Mouse (Mus musculus) right cerebral cortex, adult 2 months (tissue): ENCODE measurements around the gene Grik2.
"Not testable (repeated sequence)": the region's sequence is repeated elsewhere in the genome, so short reads cannot be mapped to it uniquely, and the experiment has no call there.

ENCODE experiments used
- DNase-seq, 2 experiments: peaks; one replicate each; pipeline ENCODE4 v3.0.0; 2021 to 2022; ENCODE audit warnings: low spot score in 2 of 2

Grik2 gene

DNA sequence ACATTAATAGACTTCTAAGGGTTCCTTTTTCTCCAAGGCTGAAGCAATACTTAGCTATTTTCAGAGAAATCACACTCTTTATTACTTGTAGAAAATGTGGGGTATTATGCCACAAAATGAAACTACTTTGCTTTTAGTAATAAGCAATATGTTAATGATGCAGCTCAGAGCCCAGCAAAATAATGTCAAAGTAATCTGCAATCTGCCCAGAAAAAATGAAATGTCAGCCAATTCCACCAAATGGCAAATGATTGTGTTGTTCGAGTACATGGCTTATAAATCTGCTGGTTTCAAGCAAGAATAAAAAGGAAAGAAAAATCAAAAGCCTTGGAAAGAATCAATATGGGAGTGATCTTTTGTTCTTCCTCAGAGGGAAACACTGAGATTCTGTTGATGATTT is 136.2 kb downstream of the Grik2 start:
- DNase-seq: no peak

DNA sequence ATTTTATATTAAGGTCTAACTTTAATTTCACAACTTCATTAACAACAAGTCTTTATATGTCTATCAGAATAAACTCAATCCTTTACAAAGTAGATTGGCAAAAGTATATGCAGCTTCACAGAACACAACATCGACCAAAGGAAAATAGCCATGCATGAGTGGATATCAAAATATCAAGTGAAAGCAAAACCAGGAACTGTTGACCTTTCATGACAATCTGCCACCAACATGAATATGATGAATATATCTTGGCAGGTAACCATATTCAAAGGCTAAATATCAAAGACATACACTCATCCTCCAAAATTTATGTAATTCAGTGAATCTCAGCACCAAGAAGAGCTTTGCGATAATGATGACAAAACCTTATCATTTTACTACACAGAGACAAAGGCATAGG is 141.4 kb downstream of the Grik2 start:
- DNase-seq: no peak

DNA sequence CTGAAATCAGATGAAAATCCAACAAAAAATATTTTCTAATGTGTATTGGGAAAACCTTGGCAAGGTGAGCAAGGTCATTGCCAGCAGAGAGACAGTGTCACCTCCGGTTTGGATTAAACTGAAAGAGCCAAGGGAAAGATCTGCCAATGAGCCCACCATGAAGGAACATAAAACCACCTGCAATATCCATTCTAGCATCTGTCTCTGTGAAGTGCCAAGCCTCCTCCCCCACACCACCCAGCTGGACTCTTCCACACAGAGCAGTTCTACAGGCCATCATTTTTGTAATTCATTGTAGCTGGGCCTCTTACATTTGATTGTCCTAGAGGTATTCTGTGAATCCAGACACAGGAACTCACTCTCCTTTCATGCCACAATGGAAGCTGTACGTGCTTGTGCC is 148.7 kb downstream of the Grik2 start:
- DNase-seq: no peak

DNA sequence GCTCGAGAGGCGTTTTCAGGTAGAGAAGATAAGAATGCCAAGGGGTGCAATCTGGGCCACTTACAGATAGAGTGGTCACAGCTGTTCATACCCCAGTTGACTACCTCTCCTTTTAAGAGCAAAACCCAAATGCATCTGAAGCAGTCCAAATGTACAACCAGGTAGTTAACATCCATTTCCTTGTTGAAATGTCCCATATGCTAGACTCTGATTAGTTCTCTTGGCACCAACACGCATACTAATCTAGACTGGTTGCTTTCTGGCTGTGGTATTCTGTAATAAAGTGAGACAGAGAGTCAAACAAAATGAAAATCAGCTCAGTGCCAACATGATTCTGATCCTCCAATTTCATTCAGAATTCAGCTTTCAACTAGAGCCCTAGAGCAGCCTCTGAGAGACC is 164.6 kb downstream of the Grik2 start:
- no peak for DNase-seq

DNA sequence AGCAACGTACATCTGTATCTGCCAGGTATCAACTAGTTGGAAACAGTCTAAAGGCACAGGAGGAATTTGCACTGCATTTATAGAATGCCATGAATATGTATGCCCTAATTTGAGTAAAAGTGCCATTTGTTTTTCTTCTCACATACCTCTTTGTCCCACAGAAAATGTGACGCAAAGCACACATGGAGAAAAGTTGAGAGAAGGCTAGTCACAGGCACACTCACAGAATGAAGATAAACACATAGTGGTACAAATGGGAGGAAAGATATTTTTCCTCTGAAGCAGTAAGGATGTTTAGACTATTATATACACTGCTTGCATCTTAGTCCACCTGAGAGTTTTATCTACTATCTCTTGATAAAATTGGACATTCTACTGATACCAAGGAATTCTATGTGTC is 190.9 kb downstream of the Grik2 start:
- DNase-seq: no peak

DNA sequence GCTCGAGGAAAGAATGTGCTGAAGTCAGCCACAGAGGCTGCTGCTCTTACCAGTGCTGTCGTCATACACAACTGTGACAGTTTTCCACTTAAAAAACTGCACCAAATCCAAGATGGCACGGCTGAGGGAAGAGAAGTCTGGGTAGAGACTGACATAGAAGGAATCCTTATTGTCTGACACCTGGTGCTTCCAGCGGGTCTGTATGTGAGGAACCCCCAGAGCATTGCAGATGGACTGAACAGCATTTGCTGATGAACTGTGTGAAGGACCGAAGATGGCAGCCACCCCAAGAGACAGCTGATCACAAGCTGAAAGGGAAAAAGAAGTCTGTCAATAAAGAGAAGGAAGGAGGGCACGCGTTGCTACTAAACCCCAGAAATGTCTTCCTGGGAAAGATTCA is 215.1 kb downstream of the Grik2 start:
- DNase-seq: no peak

DNA sequence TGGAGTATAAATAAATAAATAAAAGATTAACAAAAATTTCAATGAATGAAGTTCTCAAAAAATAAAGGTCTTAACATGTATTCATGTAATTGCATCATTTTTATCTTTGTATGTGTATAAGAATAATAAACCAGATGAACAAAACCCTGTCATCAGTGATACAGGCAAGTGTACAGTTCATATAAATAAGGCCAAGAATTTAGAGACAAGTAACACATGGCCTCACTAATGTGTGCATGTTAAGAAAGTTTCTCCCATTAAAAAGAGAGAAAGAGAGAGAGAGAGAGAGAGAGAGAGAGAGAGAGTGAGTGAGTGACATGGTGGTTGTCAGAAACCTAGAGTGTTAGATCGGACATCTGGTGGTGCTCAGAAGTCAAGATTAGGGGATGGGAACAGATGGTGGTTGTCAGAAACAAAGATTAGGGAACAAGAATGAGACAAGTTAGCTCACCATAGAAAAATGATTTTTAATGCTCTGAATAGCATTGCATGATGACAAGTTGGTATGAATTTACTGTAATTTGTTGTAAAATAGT is 228.6 kb downstream of the Grik2 start:
- DNase-seq: no peak

DNA sequence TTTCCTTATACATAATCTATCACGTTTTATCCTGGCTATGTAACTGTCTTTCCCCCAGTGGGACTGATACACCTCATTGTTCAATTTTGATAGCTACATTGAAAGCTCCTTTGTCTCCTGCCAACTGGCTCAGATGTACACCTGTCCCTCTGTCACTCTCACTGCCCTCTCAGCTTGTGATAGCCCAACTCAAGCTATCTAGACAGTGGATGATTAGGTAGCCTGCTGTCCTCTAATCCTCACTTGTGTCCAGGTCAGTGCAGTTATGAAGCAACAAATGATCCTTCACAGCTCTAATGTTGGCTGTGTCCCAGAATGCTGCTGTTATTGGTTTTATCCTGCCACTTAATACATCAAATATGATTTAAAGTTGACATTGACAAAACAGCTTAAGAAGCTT is 246.3 kb downstream of the Grik2 start:
- DNase-seq: no peak

DNA sequence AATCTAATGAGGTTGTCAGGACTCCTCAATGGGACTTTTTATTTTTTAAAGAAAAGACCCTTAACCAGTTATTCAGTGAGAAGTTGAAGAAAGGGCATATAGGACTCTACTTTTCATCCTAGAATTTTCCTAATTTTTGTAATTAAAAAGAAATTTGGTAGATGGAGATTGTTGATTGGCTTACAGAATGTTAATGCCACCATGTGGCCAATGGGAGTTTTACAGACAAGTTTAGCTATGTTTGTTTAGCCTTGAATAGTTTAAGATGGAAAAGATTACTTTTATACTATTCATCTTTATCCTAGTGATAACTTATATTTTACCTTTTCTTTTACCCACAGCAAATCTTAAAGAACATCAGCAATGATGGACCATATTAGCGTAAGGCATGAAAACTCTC is 268.8 kb downstream of the Grik2 start:
- peak in 1 of 2 experiments; percentile 10 for DNase-seq

DNA sequence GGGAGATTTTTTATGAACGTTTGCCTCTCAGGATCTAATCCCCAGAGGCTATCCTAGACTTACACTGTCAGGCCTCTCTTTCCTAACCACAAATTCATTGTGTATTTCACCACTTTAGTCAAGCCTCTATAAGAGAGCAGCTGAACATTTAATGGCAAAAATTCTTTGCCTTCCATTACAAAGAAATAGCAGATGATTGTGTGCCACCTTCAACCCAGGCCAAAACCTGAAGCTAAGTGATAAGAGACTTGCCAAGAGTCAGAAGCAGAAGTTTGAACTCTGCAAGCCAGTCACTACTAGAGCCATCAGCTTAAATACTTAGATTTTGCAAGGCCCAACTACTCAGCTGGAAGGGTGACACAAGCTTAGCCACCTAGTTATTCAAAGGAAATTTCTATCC is 287.9 kb downstream of the Grik2 start:
- no peak for DNase-seq

DNA sequence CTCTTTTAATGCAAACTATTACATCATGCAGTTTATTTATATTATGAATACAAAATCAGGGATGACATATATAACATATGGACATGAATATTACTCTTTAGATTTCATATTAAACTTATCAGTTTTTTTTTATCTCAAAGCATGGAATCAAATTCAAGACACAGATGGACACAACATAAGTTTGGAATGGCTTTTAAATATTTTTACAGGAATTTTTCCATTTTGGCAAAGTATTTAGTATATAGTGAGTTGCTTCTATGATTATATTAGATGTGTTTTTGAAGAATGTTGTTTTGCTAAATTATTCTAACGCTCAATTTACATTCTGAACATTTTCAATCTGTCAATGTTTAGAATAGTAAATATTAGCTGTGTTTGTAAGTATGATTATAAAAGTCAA is 291.3 kb downstream of the Grik2 start:
- no peak for DNase-seq

DNA sequence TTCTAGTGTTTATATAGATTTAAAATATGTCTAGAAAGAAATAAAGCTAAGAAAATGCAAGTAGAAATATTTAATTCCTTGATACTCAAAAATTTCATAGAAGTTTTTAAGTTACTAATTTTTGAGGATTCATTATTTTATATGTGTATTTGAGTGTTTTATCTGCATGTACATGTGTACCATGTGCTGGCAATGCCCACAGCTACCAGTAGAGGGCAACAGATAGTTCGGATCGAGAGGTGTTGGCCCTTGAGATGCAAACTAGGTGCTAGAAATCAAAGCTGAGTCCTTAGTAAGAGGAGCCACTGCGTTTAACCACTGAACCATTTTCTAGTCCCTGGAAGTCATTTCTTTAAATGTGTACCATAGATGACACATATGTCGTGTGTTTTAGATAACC is 307.1 kb downstream of the Grik2 start:
- no peak for DNase-seq

DNA sequence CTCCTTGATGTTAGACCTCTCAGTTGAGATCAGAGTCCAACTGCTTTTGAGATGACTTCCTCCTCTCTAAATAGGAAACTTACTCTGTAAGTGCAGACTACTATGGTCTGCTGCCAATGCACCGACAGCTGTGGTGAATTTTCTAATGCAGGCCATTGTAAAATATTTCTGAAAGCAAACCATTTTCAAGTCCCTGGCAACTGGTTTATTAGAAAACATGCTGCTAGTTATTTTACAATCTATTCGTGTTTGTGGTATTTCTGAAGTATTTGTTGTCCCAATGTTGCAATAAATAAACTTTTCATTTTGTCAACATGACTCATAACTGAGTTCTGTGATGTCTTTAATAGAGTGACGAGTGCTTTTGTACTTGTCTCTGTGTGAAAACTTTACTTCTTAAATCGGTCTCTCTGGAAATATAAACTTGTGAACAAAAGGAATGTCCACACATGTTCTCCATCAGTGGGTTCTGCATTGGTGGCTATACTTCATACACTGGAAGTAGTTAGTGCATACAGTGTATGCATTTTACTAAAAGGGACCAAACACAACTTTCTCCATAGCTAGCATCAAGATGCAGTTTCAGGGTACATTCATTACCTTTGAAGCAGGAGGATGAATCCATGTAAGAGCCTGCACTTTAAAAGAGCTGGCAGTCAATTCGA is 308.3 kb downstream of the Grik2 start:
- no peak for DNase-seq

DNA sequence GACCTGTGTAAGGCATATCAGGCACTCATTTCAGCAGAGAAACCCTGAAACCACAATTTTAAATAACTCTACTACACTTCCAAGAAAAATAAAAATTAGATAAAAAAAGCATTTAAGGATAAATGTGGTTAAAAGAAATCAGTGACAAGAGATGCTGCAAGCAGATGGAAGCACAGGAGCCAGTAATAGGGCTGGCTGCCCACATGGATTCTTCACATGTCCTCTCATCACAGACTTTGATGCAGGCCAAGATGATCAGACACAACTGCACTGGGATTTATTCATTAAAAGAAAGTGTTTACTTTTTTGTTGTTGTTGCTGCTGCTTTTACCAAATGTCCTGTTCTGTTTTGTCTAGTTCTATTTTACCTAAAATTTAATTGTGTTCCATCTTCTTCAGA is 315.0 kb downstream of the Grik2 start:
- no peak for DNase-seq

DNA sequence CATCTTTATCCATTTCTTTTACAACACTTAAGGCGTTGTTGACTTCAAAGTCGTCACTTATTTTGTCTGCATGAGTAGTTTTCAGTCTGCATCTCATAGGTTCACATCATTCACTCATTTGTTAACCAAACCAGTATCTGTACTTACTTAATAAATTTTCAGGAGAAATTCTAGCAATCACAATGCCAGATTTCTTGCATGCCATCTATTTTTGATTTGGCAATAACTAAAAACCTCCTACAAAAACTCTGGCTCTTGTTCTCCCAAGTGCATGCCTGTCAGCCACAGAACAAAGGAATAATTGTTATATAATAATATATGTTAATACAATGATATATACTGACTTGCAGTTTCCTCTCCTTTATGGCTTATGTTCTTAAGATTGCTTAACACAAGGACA is 331.8 kb downstream of the Grik2 start:
- no peak for DNase-seq

DNA sequence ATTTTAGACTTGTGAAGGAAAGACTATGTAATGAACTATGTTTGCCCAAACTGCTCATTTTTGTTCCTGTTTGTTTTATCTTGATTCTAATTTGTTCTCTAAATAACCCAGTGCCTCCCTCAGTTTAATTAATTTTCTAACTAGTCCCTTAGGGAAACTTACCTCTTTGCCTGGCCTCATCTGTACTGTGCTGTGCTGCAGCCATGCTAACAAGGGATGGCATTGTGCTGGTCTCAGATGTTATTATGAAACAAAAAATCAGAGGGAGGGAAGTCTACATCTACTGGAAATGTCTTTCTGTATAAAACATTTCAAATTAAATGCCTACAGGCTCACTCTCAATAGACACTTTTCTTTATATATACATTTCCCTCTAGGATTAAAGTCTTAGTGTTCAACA is 335.0 kb downstream of the Grik2 start:
- DNase-seq: no peak

DNA sequence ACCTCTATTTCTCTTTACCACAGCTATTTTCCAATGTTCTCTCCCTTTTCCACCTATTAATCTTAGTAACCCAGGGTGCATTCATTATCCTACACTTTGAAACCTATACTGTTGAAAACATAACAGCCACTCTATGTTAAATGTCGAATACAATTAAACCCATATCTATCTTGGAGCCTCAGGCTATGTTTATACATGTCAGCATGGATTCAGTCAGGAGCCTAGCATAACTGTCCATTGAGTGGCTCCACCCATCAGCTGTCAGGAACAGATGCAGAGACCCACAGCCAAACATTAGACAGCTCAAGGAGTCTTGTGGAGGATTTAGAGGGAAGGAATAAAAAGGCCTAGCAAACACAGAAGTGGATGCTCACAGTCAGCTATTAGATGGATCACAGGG is 347.2 kb downstream of the Grik2 start:
- DNase-seq: no peak

DNA sequence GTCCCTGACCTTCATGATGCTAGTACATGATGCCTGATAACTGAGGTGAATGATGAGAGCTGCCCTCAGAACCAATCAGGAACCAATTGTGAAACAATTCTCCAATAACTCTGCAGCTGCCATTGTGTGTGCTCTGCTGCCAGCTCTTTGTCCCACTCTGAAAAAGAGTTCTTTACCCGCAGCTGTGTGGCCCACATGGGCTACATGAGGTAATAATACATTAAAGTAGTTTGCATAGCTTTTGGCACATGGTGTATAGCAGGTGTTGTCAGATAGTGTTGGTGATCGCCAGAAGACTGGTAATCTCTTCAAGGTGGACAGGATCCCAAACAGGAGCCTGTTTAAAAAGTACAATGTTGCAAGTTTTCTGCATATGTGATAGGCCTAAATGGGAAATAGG is 351.5 kb downstream of the Grik2 start:
- no peak for DNase-seq

DNA sequence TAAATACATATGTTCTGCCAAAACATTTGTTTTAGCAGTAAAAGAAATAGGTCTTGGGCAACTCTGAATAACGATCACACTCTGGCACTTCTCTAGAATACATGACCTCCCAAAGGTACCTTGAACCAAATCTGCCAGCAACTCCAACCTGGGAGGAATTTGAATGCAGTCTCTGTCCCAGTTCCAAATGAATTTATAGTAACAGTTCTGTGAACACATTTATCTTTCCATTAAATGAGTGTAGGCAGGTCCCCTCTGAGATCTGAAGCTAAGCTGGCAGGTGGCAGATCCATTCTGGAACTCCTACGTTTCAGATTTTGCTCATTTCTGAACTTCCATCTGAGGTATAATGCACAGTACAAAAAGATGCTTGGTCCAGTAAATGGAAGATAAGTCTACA is 352.3 kb downstream of the Grik2 start:
- DNase-seq: peak; percentile 30 to 47

DNA sequence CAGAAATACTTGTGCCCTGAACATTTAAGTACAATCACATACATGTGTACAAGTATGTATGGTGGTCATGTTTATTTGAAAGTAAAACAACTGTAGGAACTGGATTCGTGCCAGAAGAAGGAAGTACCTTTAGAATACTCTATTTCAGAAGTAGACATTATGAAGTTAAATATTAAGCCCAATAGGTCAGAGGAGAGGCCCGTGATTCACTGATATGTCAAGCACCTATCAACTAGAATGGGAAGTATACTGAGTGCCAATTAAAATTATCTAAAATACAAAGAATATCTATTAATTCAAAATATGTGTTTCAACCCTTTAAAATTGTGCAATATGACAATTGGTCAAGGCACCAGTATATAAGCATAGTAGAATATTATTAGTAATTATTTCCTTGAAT is 355.7 kb downstream of the Grik2 start:
- DNase-seq: no peak

DNA sequence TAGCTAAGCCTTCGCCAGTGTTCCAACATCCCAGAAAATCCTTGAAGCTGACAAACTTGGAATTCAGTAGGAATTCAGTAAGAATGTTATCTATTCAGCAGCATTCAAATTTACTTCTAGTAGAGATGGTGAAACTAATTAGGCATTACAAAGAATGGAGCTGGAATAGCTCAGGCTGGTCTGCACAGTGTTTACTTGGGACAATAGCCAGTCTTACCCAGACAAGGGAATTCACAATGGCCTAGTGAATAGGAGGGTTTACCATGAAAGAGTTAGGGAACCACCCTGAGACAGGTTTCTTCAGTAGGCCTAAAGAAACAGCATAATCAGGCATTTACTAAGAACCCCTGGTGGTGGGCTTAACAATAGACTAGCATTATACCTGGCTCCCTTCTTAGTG is 371.4 kb downstream of the Grik2 start:
- DNase-seq: not testable (repeated sequence)

DNA sequence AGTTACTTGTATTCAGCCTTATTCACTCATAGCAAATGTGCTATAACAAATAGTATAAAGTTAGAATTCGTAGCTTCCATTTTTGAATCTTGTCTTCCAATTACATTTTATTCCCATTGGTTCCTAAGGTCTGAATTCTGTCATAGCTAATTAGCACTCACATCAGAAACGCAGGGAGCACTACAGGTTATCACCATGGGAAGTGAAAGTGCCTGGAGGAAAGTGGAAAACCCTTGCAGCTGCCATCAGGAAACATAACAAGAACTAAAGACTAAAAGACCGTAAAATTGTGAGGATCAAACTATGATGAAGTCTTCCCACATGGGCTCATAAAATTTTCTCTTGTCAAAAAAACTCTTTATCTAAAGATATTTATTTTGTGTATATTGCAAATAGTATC is 405.6 kb downstream of the Grik2 start:
- DNase-seq: no peak

DNA sequence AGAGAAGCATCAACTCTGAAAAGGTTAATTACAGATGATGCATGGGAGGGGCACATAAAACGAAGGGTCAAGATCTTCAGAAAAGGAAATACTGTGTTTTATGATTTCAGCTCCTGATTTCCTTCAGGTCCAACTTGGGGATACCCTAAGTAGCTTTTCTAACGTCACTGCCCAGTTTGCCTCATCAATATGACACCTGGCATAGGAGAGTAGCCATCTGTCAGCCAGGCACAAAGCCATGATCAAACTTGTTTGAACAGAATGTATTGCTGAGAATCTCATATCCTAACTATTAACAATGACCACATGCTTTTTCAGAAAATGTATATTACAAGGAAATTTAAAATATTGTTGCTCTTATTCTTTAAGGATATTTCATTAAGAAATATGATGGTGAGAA is 406.7 kb downstream of the Grik2 start:
- no peak for DNase-seq

DNA sequence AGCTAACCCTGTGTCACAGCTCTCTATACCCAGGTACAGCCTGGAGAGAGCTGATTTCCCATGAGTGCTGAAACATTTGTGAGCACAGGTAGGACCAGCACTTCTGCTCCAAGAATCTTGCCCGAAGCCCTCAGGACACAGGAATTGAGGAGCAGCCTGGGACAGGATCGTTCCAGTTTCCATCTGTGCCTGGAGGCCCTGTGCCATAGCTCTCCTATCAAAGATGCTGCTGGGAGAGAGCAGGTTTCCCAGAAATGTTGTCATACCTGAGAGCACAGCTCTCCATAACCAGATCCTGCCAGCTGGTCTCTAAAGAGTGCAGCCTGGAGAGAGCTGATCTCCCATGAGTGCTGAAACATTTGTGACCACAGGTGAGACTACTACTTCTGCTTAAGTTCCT is 420.0 kb downstream of the Grik2 start:
- DNase-seq: no peak
